Mouse (Mus musculus): Measurements from ENCODE around the gene Zranb3.
"Not testable (repeated sequence)": the region's sequence is repeated elsewhere in the genome, so short reads cannot be mapped to it uniquely, and the experiment has no call there.

Gene Zranb3

DNA sequence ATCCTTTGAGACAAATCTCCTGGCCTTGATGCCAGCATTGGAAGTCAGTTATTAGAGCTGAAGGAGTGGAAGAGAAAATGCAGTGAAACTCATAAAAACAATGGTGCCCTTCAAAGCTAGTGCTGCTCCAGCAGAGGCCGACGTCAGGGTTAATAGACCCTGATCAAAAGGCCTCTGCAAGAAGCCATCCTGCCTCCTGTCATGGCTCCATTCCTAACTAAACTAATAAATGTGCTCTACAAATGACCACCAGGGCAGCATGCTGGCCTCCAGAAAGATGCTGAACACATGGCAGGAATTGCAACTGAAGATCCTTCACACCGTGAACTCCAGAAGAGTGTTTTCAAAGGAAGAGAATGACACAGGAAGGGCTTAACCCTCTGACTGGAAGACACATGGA is 117.5 kb downstream of the Zranb3 start:
- DNase-seq = no peak

DNA sequence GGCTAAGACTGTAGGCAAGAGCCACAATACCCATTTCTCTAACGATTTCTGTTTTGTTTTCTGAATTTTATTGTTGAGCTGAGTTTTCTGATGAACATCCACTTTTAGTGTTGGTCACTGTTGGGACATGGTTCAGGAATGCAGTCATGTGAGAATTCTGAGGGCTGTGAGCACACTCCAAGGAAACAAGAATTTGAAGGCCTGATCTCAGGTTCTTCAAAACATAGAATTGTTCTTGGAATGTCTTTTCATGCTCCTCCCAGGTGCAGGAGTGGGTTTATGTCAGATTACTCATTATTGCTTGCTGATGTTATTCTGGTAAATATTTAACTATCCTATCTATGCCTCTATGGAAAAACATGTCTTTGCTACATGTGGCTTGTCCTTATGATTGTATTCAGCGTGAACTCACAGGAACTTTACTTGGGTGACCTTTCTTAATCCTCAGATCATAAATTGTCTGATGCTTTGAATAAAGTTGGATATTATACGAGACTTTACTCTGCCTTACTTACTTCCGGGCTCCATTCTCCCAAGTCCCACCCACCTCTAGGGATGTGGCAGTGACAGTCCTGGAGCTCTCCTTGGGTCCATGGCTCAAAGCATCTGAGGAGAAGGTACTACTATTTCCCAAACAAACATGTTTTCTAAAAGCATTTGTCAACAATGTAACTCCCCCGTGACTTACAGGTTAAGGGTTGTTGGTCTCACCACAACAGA is 119.4 kb downstream of the Zranb3 start:
- no peak for DNase-seq

DNA sequence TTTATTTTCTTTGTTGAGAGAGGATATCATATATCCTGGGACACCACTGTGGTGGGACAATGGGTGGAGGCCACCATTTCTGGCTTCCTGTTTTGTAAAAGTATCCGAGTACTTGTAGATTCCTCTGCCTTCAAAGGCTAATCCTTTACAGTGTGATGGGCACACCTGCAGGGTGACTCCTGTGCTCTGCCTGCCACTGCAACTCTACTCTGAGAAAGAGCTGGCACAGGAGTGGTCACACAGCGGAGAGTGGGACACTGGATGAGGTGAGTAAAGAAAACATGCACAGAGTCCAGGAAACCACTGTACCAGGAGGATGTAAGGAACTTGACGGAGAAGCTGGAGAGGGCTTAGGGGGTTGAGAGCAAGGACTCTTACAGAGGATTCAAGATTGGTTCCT is 120.6 kb downstream of the Zranb3 start:
- no peak for DNase-seq

- no peak for DNase-seq
Observed at GRCm38 (mm10) chr1:127980911-127981559, 121.8 kb downstream of the Zranb3 start.

DNA sequence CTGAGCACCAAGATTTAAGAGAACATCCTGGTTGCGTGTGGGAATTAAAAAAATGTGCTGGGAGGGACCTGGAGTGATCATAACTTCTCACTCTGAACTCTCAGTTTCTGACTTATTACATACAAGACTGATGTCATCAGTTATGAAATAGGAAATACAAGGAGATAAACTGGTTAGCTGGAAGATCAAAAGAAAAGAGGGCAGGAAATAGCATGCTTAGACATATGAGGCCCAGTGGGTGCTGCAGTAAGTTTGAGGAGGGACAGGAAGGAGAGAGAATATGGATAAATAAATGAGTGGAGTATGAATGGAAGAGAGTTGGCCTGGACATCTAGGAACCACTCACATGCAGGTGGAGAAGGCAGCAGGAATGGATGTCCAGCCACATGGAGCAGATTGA is 124.7 kb downstream of the Zranb3 start:
- DNase-seq = no peak

DNA sequence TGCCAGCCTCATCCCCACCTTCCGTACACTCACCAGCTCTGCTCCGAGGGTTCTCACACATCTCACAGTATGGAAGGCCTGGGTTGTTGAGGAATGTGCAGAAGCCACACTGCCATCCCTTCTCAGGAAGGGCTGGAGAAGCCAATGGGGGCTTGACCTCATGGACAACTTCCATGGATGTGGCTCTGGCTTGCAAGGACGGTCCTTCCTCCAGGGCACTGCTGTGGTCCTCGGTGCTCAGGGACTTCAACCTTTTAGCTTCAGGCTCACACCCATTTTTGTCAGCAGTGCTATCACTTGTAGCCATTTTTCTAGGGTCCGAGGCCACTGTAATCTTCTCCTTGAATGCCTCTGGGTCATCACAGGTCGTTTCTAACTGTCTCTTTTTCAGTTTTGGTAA is 126.7 kb downstream of the Zranb3 start:
- DNase-seq = no peak

DNA sequence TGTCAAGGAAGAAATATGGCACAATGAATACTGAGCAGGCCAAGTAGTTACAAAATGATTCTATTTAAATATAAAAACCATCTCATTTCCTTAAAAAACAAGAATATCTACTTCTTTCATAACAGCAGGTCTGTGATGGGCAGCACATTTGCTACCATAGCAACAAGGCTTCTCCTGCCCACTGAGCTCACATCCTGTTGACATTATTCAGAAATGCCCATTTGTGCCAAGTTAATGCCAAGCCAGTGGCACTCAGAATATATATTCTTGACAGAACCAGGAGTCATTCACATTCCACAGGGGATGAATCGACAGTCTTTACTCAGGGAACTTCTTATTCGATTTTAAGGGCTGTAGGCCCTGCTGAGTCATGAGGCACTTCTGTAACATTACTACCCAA is 127.2 kb downstream of the Zranb3 start:
- DNase-seq = no peak

DNA sequence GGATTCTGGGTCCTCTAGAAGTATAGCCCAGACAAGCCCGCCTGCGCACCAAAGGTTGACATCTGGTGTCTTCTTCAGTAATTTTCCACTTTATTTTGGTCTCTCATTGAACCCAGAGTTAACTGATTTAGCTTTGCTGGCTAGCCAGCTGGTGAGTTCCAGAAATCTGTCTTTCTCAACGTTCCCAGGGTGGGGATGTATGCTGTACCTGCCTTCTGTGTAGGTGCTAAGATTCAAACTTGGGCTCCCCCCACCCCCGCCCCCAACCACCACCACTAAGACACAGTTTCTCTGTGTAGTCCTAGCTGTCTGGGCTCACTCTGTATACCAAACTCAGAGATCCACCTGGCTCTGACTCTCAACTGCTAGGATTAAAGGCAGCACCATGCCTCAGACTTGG is 128.8 kb downstream of the Zranb3 start:
- DNase-seq = no peak

DNA sequence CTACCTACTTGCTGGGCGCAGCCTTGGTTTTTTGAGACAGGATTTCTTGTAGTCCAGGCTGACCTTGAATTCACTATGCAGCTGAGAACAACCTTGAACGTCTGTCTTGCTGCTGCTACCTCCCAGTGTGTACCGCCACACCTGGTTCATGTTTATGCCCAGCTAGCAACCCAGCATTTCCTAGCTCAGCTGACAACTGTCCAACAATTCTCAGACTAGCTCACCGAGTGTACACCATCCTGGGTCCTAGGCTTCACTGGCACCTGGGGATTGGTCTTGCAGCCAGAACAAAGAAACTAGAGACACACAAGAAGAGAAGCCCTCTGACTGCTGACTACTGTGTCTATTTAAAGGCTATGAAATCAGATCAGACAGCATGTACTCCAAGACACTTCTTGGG is 132.0 kb downstream of the Zranb3 start:
- DNase-seq = no peak

DNA sequence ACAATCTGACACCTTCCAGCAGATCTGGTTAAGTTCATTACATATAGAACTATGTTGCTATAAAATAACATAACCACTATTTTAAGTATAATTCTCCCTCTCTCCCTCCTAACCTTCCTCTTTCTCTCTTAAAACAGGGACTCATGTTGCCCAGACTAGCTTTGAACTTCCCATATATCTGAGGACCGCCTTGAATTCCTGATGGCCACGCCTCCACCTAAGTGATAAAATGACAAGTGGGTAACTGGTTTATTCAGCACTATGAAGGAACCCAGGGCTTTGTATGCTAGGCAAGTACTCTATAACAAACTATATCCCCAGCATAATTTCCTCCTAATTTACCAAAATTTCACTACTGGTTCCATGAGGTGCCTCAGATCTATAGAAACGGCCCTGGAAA is 139.5 kb downstream of the Zranb3 start:
- no peak for DNase-seq

GRCm38 (mm10) chr1:127961140-127961539 is 141.7 kb downstream of the Zranb3 start:
- DNase-seq = no peak

DNA sequence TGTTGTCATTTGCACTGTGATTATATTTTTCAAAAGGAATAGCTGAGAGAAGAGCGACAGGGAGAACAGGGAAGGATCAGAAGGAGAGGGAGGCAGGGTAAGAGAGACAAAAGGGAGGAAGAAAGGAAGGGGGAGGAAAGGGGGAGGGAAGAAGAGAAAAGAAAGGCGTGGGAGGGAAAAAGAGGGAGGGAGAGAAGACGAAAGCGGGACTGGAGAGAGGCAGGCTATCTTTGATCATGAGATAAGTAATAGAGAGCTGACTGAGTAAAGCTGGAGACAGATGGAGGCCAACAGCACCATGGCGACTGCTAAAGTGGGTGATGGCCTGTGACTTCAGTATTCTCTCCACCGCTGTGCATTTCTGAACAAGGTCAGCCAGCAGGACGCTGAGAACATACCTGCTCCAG is 143.5 kb downstream of the Zranb3 start:
- DNase-seq = no peak

DNA sequence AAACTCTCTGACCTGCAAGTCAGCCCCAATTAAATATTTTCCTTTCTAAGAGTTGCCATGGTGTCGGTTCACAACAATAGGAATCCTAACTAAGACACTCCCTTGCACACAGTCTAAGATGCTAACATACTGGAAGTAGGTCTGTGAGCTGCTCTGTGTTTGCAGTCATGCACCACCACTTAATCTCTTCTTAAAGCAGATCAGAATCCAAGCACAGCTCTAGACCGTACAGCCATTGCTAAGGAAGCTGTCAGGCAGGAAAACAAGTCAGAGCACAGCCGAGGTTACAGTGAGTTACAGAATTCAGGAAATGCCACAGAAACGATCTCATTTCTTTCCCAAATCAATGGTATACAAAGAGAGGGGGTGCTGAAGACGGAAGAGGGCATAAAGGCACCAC is 144.0 kb downstream of the Zranb3 start:
- no peak for DNase-seq

DNA sequence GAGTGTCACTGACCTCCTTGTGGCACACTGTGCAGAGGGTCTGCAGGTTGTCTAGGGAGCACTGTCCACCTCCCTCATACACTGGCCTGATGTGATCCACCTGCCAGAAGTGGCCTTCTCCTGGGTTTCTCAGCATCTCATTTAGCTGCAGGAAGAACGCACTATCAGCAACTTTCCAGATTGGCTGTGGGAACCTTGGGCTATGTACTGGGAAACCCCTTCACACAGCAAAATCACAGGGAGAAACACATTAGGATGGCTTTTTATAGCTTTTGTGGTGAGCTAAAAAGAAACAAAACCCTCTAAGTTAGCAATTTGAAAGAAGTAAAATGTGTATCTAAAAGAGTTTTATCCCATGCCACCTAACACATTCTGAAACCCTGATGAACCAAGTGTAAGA is 146.3 kb downstream of the Zranb3 start:
- DNase-seq = no peak

- no peak for DNase-seq
Observed at GRCm38 (mm10) chr1:127954800-127955199, 148.0 kb downstream of the Zranb3 start.

GRCm38 (mm10) chr1:127954198-127954597 is 148.6 kb downstream of the Zranb3 start:
- DNase-seq = not testable (repeated sequence)

DNA sequence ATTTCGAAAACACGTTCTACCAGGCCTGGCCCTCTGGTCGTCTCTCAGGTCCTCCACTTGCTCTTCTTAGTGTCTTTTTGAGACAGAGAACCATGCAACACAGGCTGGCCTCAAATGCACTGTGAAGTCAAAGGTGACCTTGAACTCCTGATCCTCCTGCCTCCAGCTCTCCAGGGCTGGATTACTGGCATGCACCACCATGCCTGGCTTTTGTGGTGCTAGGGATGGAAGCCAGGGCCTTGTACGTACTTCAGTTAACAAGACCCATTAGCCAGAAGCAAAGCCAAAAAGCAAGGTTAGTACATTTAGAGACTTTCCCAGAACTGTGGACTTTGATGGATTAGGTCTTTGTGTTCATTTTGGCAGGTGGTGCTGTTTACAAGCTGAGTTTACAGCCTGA is 150.6 kb downstream of the Zranb3 start:
- no peak for DNase-seq

DNA sequence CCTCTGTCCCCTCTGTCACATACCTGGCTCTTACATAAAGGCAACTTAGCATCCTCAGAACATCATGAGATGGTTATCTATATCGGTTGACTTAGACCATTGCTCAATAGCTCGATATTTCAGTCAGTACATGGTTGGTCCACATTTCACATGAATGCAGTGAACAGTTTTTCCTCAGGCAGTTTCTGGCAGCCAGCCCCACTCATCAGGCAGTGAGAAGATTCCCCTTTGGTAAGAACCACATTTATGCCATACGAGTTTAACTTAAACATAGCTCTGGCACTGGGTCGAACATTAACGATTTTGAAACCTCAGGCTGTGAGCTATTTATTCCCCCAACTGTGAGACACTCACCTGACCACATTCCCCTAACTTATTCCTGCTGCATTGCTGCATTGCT is 154.1 kb downstream of the Zranb3 start:
- DNase-seq = no peak

DNA sequence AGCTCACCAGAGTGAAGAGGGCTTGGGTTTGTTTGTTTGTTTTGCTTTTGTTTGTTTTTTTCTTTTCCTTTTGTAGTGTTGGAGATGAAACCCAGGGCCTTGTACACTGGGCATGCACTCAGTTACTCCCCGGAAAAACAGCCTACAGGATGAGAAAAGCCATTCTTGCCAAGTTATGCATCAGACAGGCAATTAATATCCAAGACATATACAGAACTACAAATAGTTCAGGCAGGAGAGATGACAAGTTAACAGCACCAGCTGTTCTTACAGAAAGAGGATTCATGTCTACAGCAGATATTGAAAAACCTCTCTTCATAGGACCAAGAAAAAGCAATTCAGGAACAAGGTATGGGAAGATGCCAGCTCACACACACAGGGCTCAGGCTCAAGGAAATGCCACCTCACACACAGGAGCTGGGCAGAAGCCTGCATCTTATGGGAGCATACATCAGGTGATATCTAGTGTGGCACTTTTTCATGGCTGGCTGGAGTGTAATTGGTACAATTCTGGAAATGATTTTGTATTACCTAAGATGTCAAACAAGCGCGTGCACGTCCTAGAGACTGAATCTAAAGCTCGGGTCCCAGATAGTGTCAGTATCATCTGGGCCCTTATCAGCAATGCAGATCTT is 156.1 kb downstream of the Zranb3 start:
- no peak for DNase-seq

DNA sequence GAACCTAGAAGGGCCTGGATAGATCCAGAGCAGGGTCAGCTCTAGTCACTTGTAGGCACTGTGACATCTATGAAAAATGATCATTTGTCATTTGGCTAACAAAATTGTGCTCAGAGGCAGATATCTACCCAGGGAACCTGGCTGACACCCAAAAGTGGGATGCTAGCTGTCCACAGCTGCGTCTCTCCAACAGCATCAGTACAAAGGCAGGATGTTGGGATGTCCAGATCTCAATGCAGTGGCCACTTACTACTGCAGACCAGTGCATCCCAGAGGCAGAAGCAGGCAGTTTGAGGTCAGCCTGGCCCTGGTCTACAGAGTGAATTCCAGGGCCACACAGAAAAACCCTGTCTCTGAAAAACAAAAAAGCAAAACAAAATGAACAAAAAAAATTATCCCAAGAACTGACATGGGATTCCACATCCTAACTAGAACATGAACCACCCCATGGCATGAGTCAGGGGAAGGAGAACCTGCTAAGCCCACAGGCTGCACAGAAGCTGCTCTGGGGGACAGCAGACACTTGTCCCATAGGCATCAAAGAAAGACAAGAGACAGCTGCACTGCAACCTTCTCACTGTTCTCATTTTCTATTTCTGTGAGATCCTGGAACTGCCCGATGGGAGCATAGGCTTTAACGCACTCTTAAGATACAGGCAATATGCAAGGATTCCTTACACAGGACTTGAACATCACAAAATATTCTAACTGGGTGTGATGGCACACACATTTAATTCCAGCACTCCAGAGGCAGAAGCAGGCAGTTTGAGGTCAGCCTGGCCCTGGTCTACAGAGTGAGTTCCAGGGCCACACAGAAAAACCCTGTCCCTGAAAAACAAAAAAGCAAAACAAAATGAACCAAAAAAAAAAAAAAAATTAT is 156.9 kb downstream of the Zranb3 start:
- DNase-seq = no peak

DNA sequence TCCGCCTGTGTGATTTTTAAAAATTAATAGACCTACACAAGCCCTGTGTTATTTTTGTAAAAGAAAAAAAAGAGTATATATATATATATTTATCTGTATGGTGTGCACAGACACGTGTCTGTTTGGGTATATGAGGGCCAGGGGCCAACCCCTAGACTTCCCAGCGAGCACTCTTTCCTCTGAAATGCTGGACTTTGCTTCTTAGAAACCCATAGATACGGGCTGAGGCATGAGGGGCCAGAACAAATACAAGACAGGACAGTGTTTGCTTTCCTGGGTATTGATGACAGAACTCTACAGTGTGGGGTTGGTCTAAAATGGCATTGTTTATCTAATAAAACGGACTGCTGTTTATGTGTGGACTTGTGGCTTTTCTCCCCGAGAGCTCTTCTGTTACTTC is 159.3 kb downstream of the Zranb3 start:
- no peak for DNase-seq

DNA sequence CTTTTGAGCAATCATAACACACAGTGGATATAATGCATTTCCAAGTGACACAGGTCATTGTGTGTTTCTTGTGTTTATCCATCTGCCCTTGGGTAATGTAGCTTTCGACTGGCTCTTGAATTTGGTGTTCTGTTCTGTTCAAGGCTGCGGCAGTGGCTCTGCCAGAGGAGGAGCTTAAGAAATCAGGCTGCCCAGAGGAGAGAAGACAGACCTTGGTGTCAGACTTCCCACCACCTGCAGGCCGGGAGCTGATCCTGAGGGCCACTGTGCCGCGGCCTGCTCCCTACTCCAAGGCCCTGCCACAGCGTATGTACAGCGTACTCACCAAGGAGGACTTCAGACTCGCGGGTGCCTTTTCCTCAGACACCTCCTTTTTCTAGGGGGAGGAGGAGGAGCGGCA is 160.6 kb downstream of the Zranb3 start:
- no peak for DNase-seq

DNA sequence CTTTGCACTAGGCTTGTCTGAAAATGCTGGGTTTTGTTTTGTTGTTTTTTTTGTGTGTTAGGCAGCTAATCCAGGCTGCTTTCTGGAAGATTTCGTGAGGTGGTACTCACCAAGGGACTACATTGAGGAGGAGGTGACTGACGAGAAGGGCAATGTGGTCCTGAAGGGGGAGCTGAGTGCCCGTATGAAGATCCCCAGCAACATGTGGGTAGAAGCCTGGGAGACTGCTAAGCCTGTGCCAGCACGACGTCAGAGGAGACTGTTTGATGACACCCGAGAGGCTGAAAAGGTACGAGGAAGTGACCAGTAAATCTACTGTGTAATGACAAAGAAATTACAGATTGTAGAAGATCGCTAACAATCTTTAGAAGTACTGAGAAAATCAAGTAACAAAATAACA is 165.6 kb downstream of the Zranb3 start:
- DNase-seq = no peak

Measured in thymus, postnatal 36 days (tissue).